Mouse (Mus musculus) heart, embryonic 16.5 days (tissue): Measurements from ENCODE around the gene Egr4. TPM values are rescaled to one million over a fixed set of nuclear protein-coding genes. Genes with fewer than 3 reads are reported as not detected.

ENCODE experiments used
- ATAC-seq: fragments of 200-750 bp; cut with Nextera tagmentation; replicated peaks from 2 replicates; pipeline ENCODE4 v1.8.0; 2017; ENCODE audit warnings: moderate number of reproducible peaks; ENCODE audit not compliant: insufficient read depth, low FRiP score; ENCODE audit errors: extremely low read depth
- H3K27ac ChIP-seq: fragments of 300-500 bp; sonication (generic); 2 replicates; pipeline ENCODE4 v1.5.1; 2014; ENCODE audit warnings: mild to moderate bottlenecking, low read length, control low read depth, moderate library complexity
- H3K27me3 ChIP-seq: fragments of 300-500 bp; sonication (generic); 2 replicates; pipeline ENCODE4 v1.6.1; 2014; ENCODE audit warnings: low read length, mixed read lengths; ENCODE audit not compliant: control insufficient read depth, insufficient read depth
- H3K36me3 ChIP-seq: fragments of 300-500 bp; sonication (generic); 2 replicates; pipeline ENCODE4 v1.6.1; 2014; ENCODE audit not compliant: control insufficient read depth, insufficient read depth
- H3K4me1 ChIP-seq: fragments of 300-500 bp; sonication (generic); 2 replicates; pipeline ENCODE4 v1.6.1; 2014; ENCODE audit warnings: low read length, mixed read lengths; ENCODE audit not compliant: control insufficient read depth, insufficient read depth
- H3K4me2 ChIP-seq: fragments of 300-500 bp; sonication (generic); 2 replicates; pipeline ENCODE4 v1.6.1; 2014; ENCODE audit warnings: low read depth, mild to moderate bottlenecking, control low read depth, low read length
- H3K4me3 ChIP-seq: fragments of 300-500 bp; sonication (generic); 2 replicates; pipeline ENCODE4 v1.5.1; 2014; ENCODE audit warnings: mild to moderate bottlenecking, control low read depth, low read length
- H3K9ac ChIP-seq: fragments of 300-500 bp; sonication (generic); 2 replicates; pipeline ENCODE4 v1.6.1; 2014; ENCODE audit warnings: low read length, control low read depth
- H3K9me3 ChIP-seq: fragments of 300-500 bp; sonication (generic); replicated peaks from 2 replicates; pipeline ENCODE4 v1.6.1; 2016; ENCODE audit warnings: low read length; ENCODE audit not compliant: control insufficient read depth
- WGBS: fragments of 180-500 bp; shearing (Covaris S2); extraction: QIAGEN DNeasy Blood & Tissue Kit; methylation state at CpG from one replicate; pipeline ENCODE4 v1.1.7; 2014; 5-methylcytosine and 5-hydroxymethylcytosine counted together
- polyA plus RNA-seq: library from polyadenylated mRNA; unstranded; fragments of >200 nt; fragmentation: Nextera tagmentation; extraction: Ambion mirVana; gene quantifications from 2 replicates; pipeline ENCODE4 v1.2.1, GENCODE M21; 2015

Gene Egr4
- polyA plus RNA-seq, 1 experiment from 2014 or later = not detected

DNA sequence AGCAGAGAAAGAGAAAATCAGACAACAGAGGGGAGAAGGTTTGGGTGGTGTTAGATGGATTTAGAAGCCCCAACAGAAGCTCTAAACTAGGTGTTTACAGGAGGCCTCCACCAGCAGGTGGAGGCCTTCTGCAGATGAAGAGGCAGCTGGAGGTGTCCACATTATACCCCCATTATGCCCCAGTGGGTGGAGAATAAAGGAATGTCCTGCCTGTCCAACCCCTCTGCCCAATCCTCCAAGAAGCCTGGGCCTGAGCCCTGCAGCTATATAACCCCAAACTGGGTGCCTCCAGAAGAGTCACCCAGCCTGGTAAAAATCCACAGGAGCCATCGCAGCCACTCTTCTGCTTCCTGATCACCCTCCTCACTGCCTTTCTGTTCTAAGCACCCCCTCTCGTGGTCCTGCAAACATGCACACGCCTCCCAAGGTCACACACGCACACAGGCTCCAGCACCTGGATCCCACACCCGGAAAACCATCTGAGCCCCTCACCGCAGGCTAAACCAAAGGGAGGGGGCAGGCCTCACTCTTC, 11.8 kb downstream of the Egr4 start:
- 23% methylated on average over 6 of the region's 6 CpGs for WGBS
- peaks cover 41% of the 10 kb centered on the region for H3K27me3 ChIP-seq
- ATAC-seq = no peak
- no peak overlapping the region for H3K4me2 ChIP-seq
- H3K27ac ChIP-seq = no peak overlapping the region
- peaks cover 4% of the 10 kb centered on the region for H3K4me1 ChIP-seq
- H3K4me3 ChIP-seq = no peak overlapping the region
- H3K9me3 ChIP-seq = no peaks in the 10 kb centered on the region
- no peaks in the 10 kb centered on the region for H3K36me3 ChIP-seq
- H3K9ac ChIP-seq = no peak overlapping the region

DNA sequence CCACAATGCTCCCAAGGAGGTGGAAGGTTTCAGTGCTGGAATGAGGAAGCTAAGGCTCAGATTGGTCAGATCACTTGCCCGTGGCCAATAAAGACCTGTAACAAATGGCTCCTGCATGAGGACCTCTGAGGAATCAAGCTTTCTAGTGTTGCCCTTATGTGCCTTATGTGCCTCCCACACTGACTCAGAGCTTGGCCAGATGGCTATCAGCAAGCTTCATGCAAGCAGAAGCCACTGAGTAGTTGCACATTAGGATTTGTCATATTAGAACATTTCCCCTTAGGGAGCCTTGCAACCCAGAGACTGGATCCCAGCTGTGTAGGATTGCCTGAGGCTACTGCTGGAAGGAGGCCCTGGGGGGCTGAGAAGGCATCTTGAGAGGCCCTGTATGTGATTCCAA, 13.0 kb downstream of the Egr4 start:
- H3K4me1 ChIP-seq = peaks cover 4% of the 10 kb centered on the region
- 52% methylated on average over 1 of the region's 1 CpGs for WGBS
- no peak overlapping the region for H3K9ac ChIP-seq
- peaks cover 40% of the 10 kb centered on the region for H3K27me3 ChIP-seq
- no peak for ATAC-seq
- no peak overlapping the region for H3K4me2 ChIP-seq
- no peak overlapping the region for H3K27ac ChIP-seq
- H3K9me3 ChIP-seq = no peaks in the 10 kb centered on the region
- no peak overlapping the region for H3K4me3 ChIP-seq
- H3K36me3 ChIP-seq = no peaks in the 10 kb centered on the region

- peaks cover 4% of the 10 kb centered on the region for H3K4me1 ChIP-seq
- H3K27me3 ChIP-seq = peaks cover 23% of the 10 kb centered on the region
Observed at GRCm38 (mm10) chr6:85498147-85498546, 15.2 kb downstream of the Egr4 start.

GRCm38 (mm10) chr6:85496976-85497375, 16.4 kb downstream of the Egr4 start:
- Histone ChIP-seq H3K27me3 (peaks cover 13% of the 10 kb centered on the region; the same call in 1 of the 2 replicates), H3K9me3 (no peaks in the 10 kb centered on the region), H3K36me3 (no peaks in the 10 kb centered on the region), H3K27ac (no peak overlapping the region), H3K4me2 (no peak overlapping the region), H3K4me3 (no peak overlapping the region), H3K4me1 (no peaks in the 10 kb centered on the region), H3K9ac (no peak overlapping the region)
- ATAC-seq = no peak

More at GRCm38 (mm10) chr6:85498147-85498546, 15.2 kb downstream of the Egr4 start:
- Histone ChIP-seq H3K27ac (no peak overlapping the region), H3K36me3 (no peaks in the 10 kb centered on the region), H3K4me2 (no peak overlapping the region), H3K9ac (no peak overlapping the region), H3K9me3 (no peaks in the 10 kb centered on the region), H3K4me3 (no peak overlapping the region)
- WGBS = 52% methylated on average over 9 of the region's 9 CpGs
- no peak for ATAC-seq

GRCm38 (mm10) chr6:85491606-85492005, 21.8 kb downstream of the Egr4 start:
- Histone ChIP-seq H3K4me2 (no peak overlapping the region), H3K4me3 (no peak overlapping the region), H3K27ac (no peak overlapping the region), H3K4me1 (no peaks in the 10 kb centered on the region), H3K9ac (no peak overlapping the region), H3K27me3 (0 out of 2 replicates have a peak, but pooled peaks cover 5% of the 10 kb centered on the region), H3K9me3 (no peaks in the 10 kb centered on the region), H3K36me3 (no peaks in the 10 kb centered on the region)
- no peak for ATAC-seq
- WGBS = 81% methylated on average over 3 of the region's 3 CpGs

DNA sequence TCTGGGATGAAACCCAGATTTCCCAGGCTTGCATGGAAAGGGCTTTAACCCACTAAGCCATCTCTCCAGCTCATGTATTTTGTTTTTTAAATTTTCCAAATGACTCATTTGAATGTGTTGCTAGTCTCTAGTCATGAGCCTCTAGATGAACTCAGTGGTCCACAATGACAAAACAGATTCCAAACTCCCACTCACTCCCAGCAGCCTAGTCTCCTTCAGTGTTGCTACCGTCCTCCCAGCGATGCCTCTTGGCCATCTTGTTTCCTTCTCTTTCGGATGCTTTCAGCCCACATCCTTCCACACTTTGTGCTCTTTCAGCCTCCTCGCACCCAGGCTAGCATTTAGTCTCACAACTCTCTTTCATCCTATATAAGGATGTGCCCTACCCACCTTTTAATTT, 23.1 kb downstream of the Egr4 start:
- 66% methylated on average over 4 of the region's 4 CpGs for WGBS
- peaks cover 14% of the 10 kb centered on the region for H3K27me3 ChIP-seq
- H3K9ac ChIP-seq = no peak overlapping the region
- H3K4me2 ChIP-seq = no peak overlapping the region
- H3K9me3 ChIP-seq = no peaks in the 10 kb centered on the region
- ATAC-seq = no peak
- H3K36me3 ChIP-seq = no peaks in the 10 kb centered on the region
- no peak overlapping the region for H3K4me3 ChIP-seq
- H3K4me1 ChIP-seq = no peaks in the 10 kb centered on the region
- H3K27ac ChIP-seq = no peak overlapping the region

GRCm38 (mm10) chr6:85489717-85490116, 23.7 kb downstream of the Egr4 start:
- Histone ChIP-seq H3K36me3 (no peaks in the 10 kb centered on the region), H3K4me3 (no peak overlapping the region), H3K9ac (no peak overlapping the region), H3K27me3 (peaks cover 19% of the 10 kb centered on the region), H3K27ac (no peak overlapping the region), H3K4me1 (no peaks in the 10 kb centered on the region), H3K9me3 (no peaks in the 10 kb centered on the region), H3K4me2 (no peak overlapping the region)
- no peak for ATAC-seq
- WGBS = 74% methylated on average over 3 of the region's 3 CpGs

- H3K4me3 ChIP-seq = no peak overlapping the region
- no peaks in the 10 kb centered on the region for H3K36me3 ChIP-seq
- no peak overlapping the region for H3K4me2 ChIP-seq
- no peak for ATAC-seq
- H3K4me1 ChIP-seq = peaks cover 7% of the 10 kb centered on the region; the same call in 1 of the 2 replicates
- H3K27ac ChIP-seq = no peak overlapping the region
- no peaks in the 10 kb centered on the region for H3K9me3 ChIP-seq
- H3K9ac ChIP-seq = no peak overlapping the region
- peaks cover 32% of the 10 kb centered on the region for H3K27me3 ChIP-seq
- WGBS = 73% methylated on average over 4 of the region's 4 CpGs
Observed at GRCm38 (mm10) chr6:85488510-85488909, 24.9 kb downstream of the Egr4 start.

- Histone ChIP-seq H3K27ac (no peak overlapping the region), H3K36me3 (no peaks in the 10 kb centered on the region), H3K9ac (no peak overlapping the region), H3K4me1 (peaks cover 7% of the 10 kb centered on the region; the same call in 1 of the 2 replicates), H3K27me3 (peaks cover 53% of the 10 kb centered on the region), H3K4me3 (no peak overlapping the region), H3K9me3 (no peaks in the 10 kb centered on the region; the same call in 1 of the 2 replicates), H3K4me2 (no peak overlapping the region)
- ATAC-seq = no peak
- WGBS = 67% methylated on average over 2 of the region's 2 CpGs
Observed at GRCm38 (mm10) chr6:85485738-85486137, 27.7 kb downstream of the Egr4 start.
